Comparison of ENCODE assay signal across 17 mouse cellular contexts in genomic region chr12:51744957-51745356, GRCm38 (mm10). TPM values are rescaled to one million over a fixed set of nuclear protein-coding genes. Genes with fewer than 3 reads are reported as not detected.
DNase-seq lines count a peak whose midpoint lies in the region; ATAC-seq and TF ChIP-seq lines count a peak whose summit lies in the region.
"Had no signal": no experiment of that assay in that cellular context is flagged by ENCODE, and none has a peak within 500 bp of the region (broad histone marks: within the 10 kb centered on the region; RNA-seq: fewer than 3 reads in every experiment).

No protein-coding gene starts in this region.

- H3K27ac ChIP-seq in hindbrain, embryonic 12.5 days = no peak overlapping the region
- H3K27ac ChIP-seq in hindbrain, postnatal 0 days = no peak overlapping the region
- H3K27ac ChIP-seq in neural tube, embryonic 12.5 days = no peak overlapping the region
- H3K27ac ChIP-seq: embryonic facial prominence, embryonic 13.5 days had no signal

- H3K36me3 ChIP-seq in hindbrain, embryonic 12.5 days = peaks cover 70% of the 10 kb centered on the region
- peaks cover 42% of the 10 kb centered on the region for H3K36me3 ChIP-seq in hindbrain, postnatal 0 days (ENCODE audit: insufficient read depth, low read length)
- H3K36me3 ChIP-seq in neural tube, embryonic 12.5 days = peaks cover 63% of the 10 kb centered on the region

- no peaks in the 10 kb centered on the region for H3K9me3 ChIP-seq in hindbrain, embryonic 12.5 days (replicated peaks)
- no peaks in the 10 kb centered on the region for H3K9me3 ChIP-seq in hindbrain, postnatal 0 days (ENCODE audit: low read length)
- H3K9me3 ChIP-seq in neural tube, embryonic 12.5 days = no peaks in the 10 kb centered on the region
- H3K9me3 ChIP-seq: embryonic facial prominence, embryonic 13.5 days; G1E had no signal

- no peaks in the 10 kb centered on the region for H3K4me1 ChIP-seq in hindbrain, embryonic 12.5 days
- no peaks in the 10 kb centered on the region for H3K4me1 ChIP-seq in hindbrain, postnatal 0 days (ENCODE audit: insufficient read depth, low read length)
- H3K4me1 ChIP-seq in neural tube, embryonic 12.5 days = no peaks in the 10 kb centered on the region
- H3K4me1 ChIP-seq: embryonic facial prominence, embryonic 13.5 days had no signal

- 56% methylated on average over 6 of the region's 6 CpGs for WGBS in hindbrain, embryonic 12.5 days
- WGBS in hindbrain, postnatal 0 days = 49% methylated on average over 6 of the region's 6 CpGs
- WGBS in neural tube, embryonic 12.5 days = 35% methylated on average over 6 of the region's 6 CpGs

- H3K27me3 ChIP-seq in hindbrain, embryonic 12.5 days = no peaks in the 10 kb centered on the region
- H3K27me3 ChIP-seq in hindbrain, postnatal 0 days (ENCODE audit: insufficient read depth, low read length) = no peaks in the 10 kb centered on the region
- no peaks in the 10 kb centered on the region for H3K27me3 ChIP-seq in neural tube, embryonic 12.5 days (replicated peaks)
- H3K27me3 ChIP-seq: embryonic facial prominence, embryonic 13.5 days had no signal

- TF ChIP-seq CTCF in hindbrain, postnatal 0 days (IDR thresholded peaks at IDR 0.05; ENCODE audit: low read depth) = no peak

- no peak for DNase-seq in hindbrain, postnatal 0 days (ENCODE audit: low spot score)
- DNase-seq in brain, adult 2 months (ENCODE audit: low read depth, low spot score) = peak; percentile 32
- peak; percentile 45 for DNase-seq in embryo, embryonic 11 days
- no peak for DNase-seq in layer of hippocampus, adult 8-10 months (ENCODE audit: low spot score in 2 of 2)
- no peak for DNase-seq in adrenal gland, adult 8-10 months
- DNase-seq: adrenal gland, postnatal 10 days; cerebellum, adult 9-11 months; kidney, adult 8-10 months; liver; lung, adult 2 months; thymus, adult 2 months had no signal

- ATAC-seq in hindbrain, embryonic 12.5 days (ENCODE audit: low FRiP score) = peak; percentile 61; the same call in 1 of the 2 replicates
- no peak for ATAC-seq in hindbrain, postnatal 0 days
- ATAC-seq in neural tube, embryonic 12.5 days (ENCODE audit: low FRiP score, low read depth) = peak; percentile 74
- ATAC-seq in granulocyte monocyte progenitor cell, adult 5-6 weeks (replicated peaks; ENCODE audit: poor library complexity, severe bottlenecking) = no peak

- no peak overlapping the region for H3K4me2 ChIP-seq in hindbrain, embryonic 12.5 days (replicated peaks)
- H3K4me2 ChIP-seq in hindbrain, postnatal 0 days (ENCODE audit: low read depth, low read length) = no peak overlapping the region
- no peak overlapping the region for H3K4me2 ChIP-seq in neural tube, embryonic 12.5 days (replicated peaks)
- H3K4me2 ChIP-seq: embryonic facial prominence, embryonic 13.5 days had no signal

- no peak overlapping the region for H3K4me3 ChIP-seq in hindbrain, embryonic 12.5 days
- no peak overlapping the region for H3K4me3 ChIP-seq in hindbrain, postnatal 0 days (ENCODE audit: low read length)
- H3K4me3 ChIP-seq in neural tube, embryonic 12.5 days = no peak overlapping the region
- H3K4me3 ChIP-seq: embryonic facial prominence, embryonic 13.5 days; myocyte had no signal

- no peak overlapping the region for H3K9ac ChIP-seq in hindbrain, embryonic 12.5 days
- H3K9ac ChIP-seq in hindbrain, postnatal 0 days (replicated peaks; ENCODE audit: low read length) = no peak overlapping the region
- no peak overlapping the region for H3K9ac ChIP-seq in neural tube, embryonic 12.5 days
- H3K9ac ChIP-seq: embryonic facial prominence, embryonic 13.5 days had no signal

RNA-seq across cellular contexts. Expression of gene Strn3, which starts 53.3 kb away (rescaled TPM):
- polyA plus RNA-seq in hindbrain, embryonic 12.5 days (2016; fragmentation: Nextera tagmentation; extraction: Ambion mirVana) = 57.8 and 63.1 TPM in 2 replicates
- total RNA-seq in hindbrain, postnatal 0 days (2014; rRNA removed) = 44.1 and 44.3 TPM in 2 replicates
- 30.2 and 30.8 TPM in 2 replicates for polyA plus RNA-seq in hindbrain, postnatal 0 days (2015; fragmentation: Nextera tagmentation; extraction: Ambion mirVana)
- 55.5 and 63.4 TPM in 2 replicates for polyA plus RNA-seq in neural tube, embryonic 12.5 days (2016; fragmentation: Nextera tagmentation; extraction: Ambion mirVana)
- total RNA-seq in granulocyte monocyte progenitor cell, adult 5-6 weeks (2014; fragmentation: Nextera tagmentation) = 30.4 and 34.3 TPM in 2 replicates
- 51.1 and 60.8 TPM in 2 replicates for total RNA-seq in granulocyte monocyte progenitor cell, adult 5-6 weeks (2017)
- total RNA-seq in layer of hippocampus, adult 8-10 months (2022) = 10 to 100 TPM; 80.3 to 93.2 (median 92.0) TPM
- 10 to 100 TPM; 78.4 to 95.1 (median 87.9) TPM for total RNA-seq in adrenal gland, adult 8-10 months (2022)

RNA-seq across cellular contexts. Expression of gene Ap4s1, which starts 54.1 kb away (rescaled TPM):
- polyA plus RNA-seq in hindbrain, embryonic 12.5 days (2016; fragmentation: Nextera tagmentation; extraction: Ambion mirVana) = 49.2 and 50.1 TPM in 2 replicates
- total RNA-seq in hindbrain, postnatal 0 days (2014; rRNA removed) = 18.3 and 33.9 TPM in 2 replicates
- 68.1 and 70.2 TPM in 2 replicates for polyA plus RNA-seq in hindbrain, postnatal 0 days (2015; fragmentation: Nextera tagmentation; extraction: Ambion mirVana)
- 49.9 and 54.4 TPM in 2 replicates for polyA plus RNA-seq in neural tube, embryonic 12.5 days (2016; fragmentation: Nextera tagmentation; extraction: Ambion mirVana)
- total RNA-seq in granulocyte monocyte progenitor cell, adult 5-6 weeks (2014; fragmentation: Nextera tagmentation) = 23.7 and 40.1 TPM in 2 replicates
- total RNA-seq in granulocyte monocyte progenitor cell, adult 5-6 weeks (2017) = 16.8 and 27.4 TPM in 2 replicates
- total RNA-seq in layer of hippocampus, adult 8-10 months (2022) = 10 to 100 TPM; 45.5 to 50.6 (median 49.5) TPM
- 10 to 100 TPM; 23.6 to 25.1 (median 24.0) TPM for total RNA-seq in adrenal gland, adult 8-10 months (2022)

Comparison
In these comparisons a context has a peak if more than half of its experiments do, and no peak if none do; other contexts are left out.
1. ATAC-seq: peak in hindbrain, embryonic 12.5 days (single experiment) and neural tube, embryonic 12.5 days (single experiment); none in hindbrain, postnatal 0 days (single experiment) and granulocyte monocyte progenitor cell, adult 5-6 weeks (single experiment).
2. DNase-seq: peak in brain, adult 2 months (single experiment) and embryo, embryonic 11 days (single experiment); none in hindbrain, postnatal 0 days (single experiment), layer of hippocampus, adult 8-10 months (0 of 2) and adrenal gland, adult 8-10 months (single experiment).